Mouse (Mus musculus) skeletal muscle tissue, adult 2 months (tissue): ENCODE data around the gene Unc93a2.
"Not testable (repeated sequence)": the region's sequence is repeated elsewhere in the genome, so short reads cannot be mapped to it uniquely, and the experiment has no call there.

ENCODE experiments used
- DNase-seq: peaks from one replicate; pipeline ENCODE4 v3.0.0-alpha.2; 2012; ENCODE audit warnings: low read depth, low spot score

Gene Unc93a2

GRCm38 (mm10) chr17:7385364-7385763 is at the start of gene Unc93a2:
Gene Unc93a2 (minus strand): TSS chr17:7385464.
- not testable (repeated sequence) for DNase-seq

- DNase-seq, result peak; percentile 86
Measured at GRCm38 (mm10) chr17:7434121-7434520, 48.9 kb upstream of the Unc93a2 start.

DNA sequence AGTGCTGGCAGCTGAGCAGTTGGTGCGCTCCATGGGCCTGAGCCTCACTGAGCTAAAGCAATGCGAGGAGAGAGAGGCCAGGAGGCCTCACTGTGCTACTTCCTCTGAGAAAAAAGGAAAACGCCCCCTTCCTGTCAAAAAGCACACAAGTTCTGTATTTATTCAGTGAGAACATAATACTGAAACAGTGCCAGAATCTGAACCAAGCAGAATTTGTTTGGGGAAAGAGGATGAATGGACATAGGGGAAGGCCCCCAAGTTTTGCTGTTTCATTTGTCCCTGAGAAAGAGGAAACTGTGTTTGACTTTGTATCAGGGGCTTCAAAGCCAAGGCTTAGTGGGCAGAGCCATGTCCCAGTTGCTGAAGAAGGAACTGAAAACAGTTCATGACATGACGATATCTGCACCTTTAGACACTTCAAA is 45.0 kb upstream of the Unc93a2 start:
- not testable (repeated sequence) for DNase-seq

GRCm38 (mm10) chr17:7420191-7420973 is 35.1 kb upstream of the Unc93a2 start:
- DNase-seq, result not testable (repeated sequence)

GRCm38 (mm10) chr17:7414601-7415310 is 29.5 kb upstream of the Unc93a2 start:
- not testable (repeated sequence) for DNase-seq

- DNase-seq, result not testable (repeated sequence)
Measured at GRCm38 (mm10) chr17:7413336-7413735, 28.1 kb upstream of the Unc93a2 start.

- not testable (repeated sequence) for DNase-seq
Measured at GRCm38 (mm10) chr17:7399770-7400169, 14.5 kb upstream of the Unc93a2 start.

- DNase-seq, result not testable (repeated sequence)
Measured at GRCm38 (mm10) chr17:7398198-7398847, 13.1 kb upstream of the Unc93a2 start.

DNA sequence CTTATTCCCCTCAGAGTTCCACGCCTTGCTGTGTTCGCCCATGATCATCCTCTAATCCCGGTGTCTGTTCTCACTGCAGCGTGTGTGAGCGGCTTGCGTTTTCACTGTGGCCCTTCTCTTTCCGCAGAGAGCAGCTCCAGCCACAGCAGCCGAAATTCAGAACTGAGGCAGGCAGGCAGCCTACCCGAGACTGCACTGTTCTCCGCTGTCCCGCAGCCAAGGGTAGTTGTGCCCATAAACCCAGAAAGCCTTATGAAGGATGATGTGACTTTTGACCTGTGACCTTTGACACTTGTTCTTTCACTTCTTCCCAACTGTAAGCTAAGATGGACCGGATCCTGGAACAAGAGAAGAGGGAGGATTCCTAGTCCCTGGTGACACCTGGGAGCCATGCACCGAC is 11.8 kb upstream of the Unc93a2 start:
- not testable (repeated sequence) for DNase-seq

DNA sequence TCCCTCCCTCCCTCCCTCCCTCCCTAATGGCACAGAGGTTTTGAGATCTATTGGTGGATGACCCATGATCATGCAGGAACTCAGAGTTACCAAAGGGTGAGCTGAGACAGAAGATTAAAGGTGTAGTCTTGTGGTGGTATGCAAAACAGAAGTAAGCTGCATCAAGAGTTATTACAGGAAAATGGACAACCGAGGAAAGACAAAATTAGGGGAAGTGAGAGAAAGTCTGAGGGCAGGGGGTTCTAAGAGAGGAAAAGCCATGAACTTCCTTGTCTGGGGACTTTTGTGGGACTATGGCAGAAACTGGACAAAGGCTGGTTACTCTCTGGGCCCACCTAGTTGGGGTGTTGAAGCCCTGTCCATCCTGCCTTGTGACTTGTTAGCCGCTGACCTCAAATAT is 11.0 kb upstream of the Unc93a2 start:
- not testable (repeated sequence) for DNase-seq

DNA sequence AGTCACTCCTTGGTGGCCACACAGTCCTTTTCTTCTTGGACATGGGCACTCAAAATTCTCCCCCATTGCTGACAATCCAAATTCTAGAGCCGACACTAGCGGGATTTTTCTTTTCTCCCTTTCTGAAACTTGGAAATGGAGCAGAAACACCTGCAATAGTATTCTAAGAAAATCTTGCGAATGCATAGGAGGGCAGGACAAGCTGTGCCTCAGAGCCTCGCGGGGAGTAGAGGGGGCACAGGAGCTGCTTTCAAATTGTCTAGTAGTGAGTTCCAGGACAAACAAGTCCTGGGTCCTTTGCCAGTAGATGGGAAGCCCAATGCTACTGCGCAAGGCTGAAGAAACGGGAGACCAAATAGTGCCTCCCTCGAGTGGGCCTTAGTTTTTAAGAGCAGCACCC is 10.4 kb upstream of the Unc93a2 start:
- not testable (repeated sequence) for DNase-seq

GRCm38 (mm10) chr17:7395116-7395515 is 9.9 kb upstream of the Unc93a2 start:
- not testable (repeated sequence) for DNase-seq

DNA sequence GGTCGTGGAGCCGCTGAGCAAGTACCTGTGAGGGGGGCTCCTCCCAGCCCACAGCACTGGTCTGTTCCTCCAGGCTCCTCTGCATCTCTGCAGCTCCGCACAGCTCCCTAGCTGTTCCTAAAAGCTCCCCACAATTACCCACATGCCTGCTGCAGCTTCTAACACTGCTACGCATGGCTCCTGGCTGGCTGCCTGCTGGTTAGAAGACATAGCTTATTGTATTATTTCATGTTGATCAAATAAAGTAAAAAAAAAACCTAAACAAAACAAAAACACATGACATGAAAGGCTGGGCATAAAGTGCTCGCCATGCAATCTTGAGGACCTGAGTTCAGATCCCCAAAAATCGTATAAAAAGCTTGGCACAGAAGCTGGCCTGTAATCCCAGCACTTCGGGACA is 4.6 kb upstream of the Unc93a2 start:
- not testable (repeated sequence) for DNase-seq

DNA sequence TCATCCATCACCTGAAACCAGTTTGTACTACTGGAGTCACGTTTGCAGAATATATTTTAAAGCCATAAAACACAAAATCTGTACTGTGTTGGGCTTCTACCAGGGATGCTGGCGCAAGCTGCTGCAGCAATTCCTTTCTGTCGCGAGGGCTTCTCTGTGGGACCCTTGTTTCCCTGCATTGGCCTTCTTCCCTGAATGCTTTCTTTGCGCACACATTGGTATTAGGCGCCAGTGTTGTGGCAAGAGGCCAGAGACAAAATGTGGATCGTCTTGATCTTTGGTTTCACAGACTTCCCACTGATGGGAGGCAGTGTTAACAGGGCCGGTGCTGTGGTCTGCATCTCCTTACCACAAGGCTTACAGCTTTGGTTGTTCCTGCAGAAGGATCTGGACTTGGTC is 3.7 kb upstream of the Unc93a2 start:
- not testable (repeated sequence) for DNase-seq

DNA sequence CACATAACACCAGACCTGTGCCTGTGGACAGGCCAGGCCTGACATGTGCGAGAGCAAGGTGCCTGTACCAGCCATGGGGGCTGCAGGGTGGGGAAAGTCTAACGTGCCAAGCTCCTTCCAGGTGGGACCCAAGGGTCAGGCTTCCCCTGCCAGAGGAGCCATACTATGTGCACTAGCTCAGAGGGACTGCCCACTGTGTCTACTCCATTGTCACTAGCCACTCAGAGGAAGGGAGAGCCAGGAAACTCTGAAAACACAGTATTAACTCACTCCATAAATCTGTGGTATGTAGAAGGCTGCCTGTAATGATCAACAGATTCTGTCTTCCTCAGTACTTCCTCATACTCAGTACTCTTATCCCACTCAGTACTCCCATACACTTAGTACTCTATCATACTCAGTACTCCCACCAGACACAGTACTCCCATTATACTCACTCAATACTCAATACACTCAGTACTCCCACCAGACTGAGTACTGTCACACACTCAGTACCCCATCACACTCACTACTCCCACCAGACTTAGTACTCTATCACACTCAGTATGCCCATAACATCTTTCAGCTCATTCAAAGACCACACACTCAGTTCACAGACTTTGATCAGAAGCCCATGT is 3.2 kb upstream of the Unc93a2 start:
- DNase-seq, result not testable (repeated sequence)

DNA sequence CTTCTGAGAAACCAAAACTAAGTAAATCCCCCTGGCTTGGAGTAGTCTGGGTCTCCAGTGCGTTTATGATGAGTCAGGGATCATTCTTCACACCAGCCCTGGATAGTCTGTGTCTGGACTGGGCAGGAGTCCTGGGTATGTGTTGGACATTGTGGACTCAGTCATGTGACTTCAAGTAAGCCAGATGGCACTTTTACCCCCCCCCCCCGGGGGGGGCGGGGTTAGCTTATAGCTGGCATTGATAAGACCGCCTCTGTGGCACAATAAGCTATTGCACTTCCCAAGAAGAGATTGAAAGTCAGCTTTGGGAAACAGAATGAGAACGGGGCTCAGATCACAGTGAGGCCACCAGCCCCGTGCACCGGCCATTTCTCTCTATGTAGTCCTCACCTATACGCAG is 752 bp upstream of the Unc93a2 start:
- DNase-seq, result not testable (repeated sequence)

DNA sequence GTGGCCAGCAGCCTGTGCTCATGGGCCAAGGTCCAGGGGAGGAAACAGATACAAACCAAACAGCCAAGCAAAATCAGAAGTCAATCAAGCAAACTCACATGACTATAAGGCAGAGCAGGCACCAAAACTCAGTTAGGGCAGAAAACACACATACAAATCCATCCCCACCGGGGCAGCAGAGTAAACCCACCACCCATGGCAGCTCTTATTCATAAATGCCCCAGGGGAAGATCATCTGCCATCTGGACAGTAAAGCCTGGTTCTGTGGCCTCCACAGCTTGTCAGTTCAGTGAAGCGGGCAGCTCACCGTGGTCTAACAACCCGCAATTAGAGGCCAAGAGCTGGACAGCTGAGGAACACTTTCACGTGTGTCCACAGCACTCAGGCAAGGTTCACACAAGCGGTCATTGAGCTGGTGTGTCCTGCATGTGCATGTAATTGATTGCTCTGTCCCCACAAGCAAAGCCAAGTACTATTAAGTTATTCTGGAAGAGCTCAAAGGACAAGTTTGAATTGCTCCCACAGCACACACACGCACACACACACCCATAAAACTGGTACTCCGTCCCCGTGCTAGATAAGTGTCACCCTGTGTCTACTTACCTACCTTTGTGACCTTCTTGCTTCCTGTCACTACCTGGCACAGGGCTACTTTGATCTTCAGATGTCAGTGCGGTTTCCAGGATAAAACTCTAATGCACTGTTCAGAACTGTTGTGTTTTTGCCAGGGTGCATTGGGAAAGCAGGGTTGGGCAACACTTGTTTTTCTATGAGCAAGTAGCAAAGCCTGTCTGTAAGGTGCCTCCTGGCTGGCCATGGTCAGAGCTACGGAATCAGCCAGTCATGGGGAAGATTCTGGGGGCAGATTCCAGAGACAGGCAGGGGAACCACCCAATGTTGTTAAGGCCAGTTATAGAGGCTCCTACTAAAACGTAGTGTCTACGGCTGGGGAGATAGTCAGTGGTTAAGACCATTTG is 1.8 kb downstream of the Unc93a2 start:
- DNase-seq, result not testable (repeated sequence)

DNA sequence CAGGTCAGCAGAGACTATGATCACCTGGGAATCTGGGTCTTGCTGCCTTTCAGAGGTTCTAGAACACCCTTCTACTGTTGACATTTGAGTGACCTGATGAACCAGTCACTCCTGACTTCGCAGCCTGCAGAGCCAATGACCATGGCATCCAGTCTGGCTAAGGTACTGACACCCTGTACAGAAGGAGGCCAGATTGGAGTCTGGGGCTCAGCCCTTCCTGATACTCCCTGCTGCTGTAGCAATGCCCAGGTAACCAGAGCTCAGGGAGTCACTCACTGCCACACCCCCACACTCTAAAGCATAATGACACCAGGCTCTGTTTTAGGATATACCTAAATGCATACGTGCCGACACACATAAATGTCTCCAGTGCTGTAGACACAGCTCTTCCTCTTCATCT is 2.6 kb downstream of the Unc93a2 start:
- not testable (repeated sequence) for DNase-seq

GRCm38 (mm10) chr17:7377907-7378306 is 7.4 kb downstream of the Unc93a2 start:
- not testable (repeated sequence) for DNase-seq

DNA sequence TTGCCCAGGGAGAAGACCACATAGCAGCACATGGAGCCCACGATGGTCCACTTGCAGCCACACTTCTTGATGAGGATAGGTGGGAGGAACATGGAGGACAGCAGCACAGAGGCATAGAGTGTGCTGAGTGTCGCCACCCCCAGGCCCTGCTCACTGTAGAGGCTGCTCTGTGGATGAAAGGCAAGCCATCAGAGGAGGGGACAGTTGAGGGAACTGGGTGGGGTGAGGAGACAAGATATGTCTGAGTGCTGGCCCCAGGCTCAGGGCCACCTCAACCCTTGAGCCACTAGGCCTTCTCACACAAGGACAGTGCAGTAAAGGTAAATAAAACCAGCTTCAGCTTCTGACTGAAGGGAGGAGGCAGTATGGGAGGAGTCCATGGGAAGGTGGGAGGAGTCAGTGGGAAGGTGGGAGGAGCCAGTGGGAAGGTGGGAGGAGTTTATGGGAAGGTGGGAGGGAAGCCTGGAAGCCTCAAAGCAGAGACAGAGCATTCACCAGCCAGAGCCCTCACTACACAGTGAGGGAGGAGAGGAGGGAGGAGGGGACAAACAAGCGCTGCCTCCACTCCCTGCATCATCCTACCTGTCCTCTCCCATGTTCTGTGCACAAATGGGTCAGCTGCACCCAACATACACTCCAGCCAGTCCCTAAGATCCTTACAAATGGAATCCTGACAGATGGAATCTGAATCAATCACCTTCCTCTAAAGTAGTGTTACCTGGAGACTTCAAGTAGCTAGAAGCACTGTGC is 8.1 kb downstream of the Unc93a2 start:
- not testable (repeated sequence) for DNase-seq
